Mouse (Mus musculus): Measurements from ENCODE around the gene Usp29.

- TF ChIP-seq MAFK (IDR thresholded peaks at IDR 0.05; ENCODE audit: insufficient replicate concordance, low read length) (no peak), MXI1 (IDR thresholded peaks at IDR 0.05; ENCODE audit: low read depth, low read length) (no peak), CTCF (conservative IDR thresholded peaks at IDR 0.05 in 1 of 2, IDR thresholded peaks at IDR 0.05 in 1 of 2; ENCODE audit: low read depth in 2 of 2, low read length in 2 of 2) (no peak), EP300 (IDR thresholded peaks at IDR 0.05; ENCODE audit: low read length) (no peak), MYC (IDR thresholded peaks at IDR 0.05; ENCODE audit: low read depth, low read length) (no peak), POLR2A (IDR thresholded peaks at IDR 0.05; ENCODE audit: low read depth, low read length) (no peak), JUN (IDR thresholded peaks at IDR 0.05; ENCODE audit: insufficient read depth, low read depth, low read length) (no peak), TCF12 (IDR thresholded peaks at IDR 0.05; ENCODE audit: low read depth, low read length) (no peak), MEF2A (IDR thresholded peaks at IDR 0.05; ENCODE audit: borderline replicate concordance, low read depth, low read length) (no peak), NELFE (IDR thresholded peaks at IDR 0.05; ENCODE audit: low read depth, low read length) (no peak), PAX5 (IDR thresholded peaks at IDR 0.05; ENCODE audit: low read length) (no peak)
Observed at GRCm38 (mm10) chr7:6791286-6792065, 61.1 kb downstream of the Usp29 start.

All from CH12.LX (cell line).